Mouse (Mus musculus) bone marrow, adult 2 months (tissue): ENCODE measurements around the gene Ang6.
"Not testable (repeated sequence)": the region's sequence is repeated elsewhere in the genome, so short reads cannot be mapped to it uniquely, and the experiment has no call there.

Experiments
- CTCF ChIP-seq: fragments of 200-500 bp; IDR thresholded peaks from 2 replicates; pipeline ENCODE4 v1.5.1; 2011; ENCODE audit warnings: low read length, control low read depth; ENCODE audit not compliant: control insufficient read depth, insufficient read depth
- POLR2A ChIP-seq: fragments of 200-500 bp; IDR thresholded peaks from 2 replicates; pipeline ENCODE4 v1.6.1; 2011; ENCODE audit warnings: low read depth, mild to moderate bottlenecking, control low read depth, low read length, borderline replicate concordance; ENCODE audit not compliant: control insufficient read depth

- not testable (repeated sequence) for TF ChIP-seq CTCF, POLR2A
Measured at GRCm38 (mm10) chr14:44046567-44046966, 44.5 kb upstream of the Ang6 start.
